Mouse (Mus musculus) CH12.LX (cell line): ENCODE results near the gene Iba57.

Experiments
- CHD1 ChIP-seq: IDR thresholded peaks from 2 replicates; pipeline ENCODE4 v1.6.1; 2012; ENCODE audit warnings: low read depth, low read length, improper control_type of control experiment, inconsistent platforms
- CHD2 ChIP-seq: IDR thresholded peaks from 2 replicates; pipeline ENCODE4 v1.6.1; 2011; ENCODE audit warnings: low read length, improper control_type of control experiment
- CTCF ChIP-seq, 2 experiments: IDR thresholded peaks in 1 of 2; conservative IDR thresholded peaks in 1 of 2; 2 replicates each; pipeline ENCODE4 v1.5.1; 2011 to 2012; ENCODE audit warnings: low read depth in 2 of 2, low read length in 2 of 2, improper control_type of control experiment in 1 of 2, inconsistent platforms in 1 of 2, mild to moderate bottlenecking in 1 of 2, moderate library complexity in 1 of 2
- ELF1 ChIP-seq: IDR thresholded peaks from 2 replicates; pipeline ENCODE4 v1.6.1; 2014; ENCODE audit warnings: low read depth, mild to moderate bottlenecking, inconsistent platforms, low read length, improper control_type of control experiment
- EP300 ChIP-seq: IDR thresholded peaks from 2 replicates; pipeline ENCODE4 v1.6.1; 2011; ENCODE audit warnings: low read length, improper control_type of control experiment
- IRF4 ChIP-seq: IDR thresholded peaks from 2 replicates; pipeline ENCODE4 v1.6.1; 2014; ENCODE audit warnings: low read depth, mild to moderate bottlenecking, inconsistent platforms, low read length, improper control_type of control experiment
- MAFK ChIP-seq: IDR thresholded peaks from 2 replicates; pipeline ENCODE4 v1.6.1; 2011; ENCODE audit warnings: low read length, improper control_type of control experiment; ENCODE audit not compliant: insufficient replicate concordance
- POLR2A ChIP-seq: IDR thresholded peaks from 2 replicates; pipeline ENCODE4 v1.6.1; 2011; ENCODE audit warnings: low read depth, mild to moderate bottlenecking, improper control_type of control experiment, low read length
- USF2 ChIP-seq: conservative IDR thresholded peaks from 2 replicates; pipeline ENCODE4 v1.6.1; 2011; ENCODE audit warnings: low read depth, low read length, improper control_type of control experiment
- ZC3H11A ChIP-seq: IDR thresholded peaks from 2 replicates; pipeline ENCODE4 v1.6.1; 2012; ENCODE audit warnings: low read depth, mild to moderate bottlenecking, inconsistent platforms, low read length, improper control_type of control experiment
- ZKSCAN1 ChIP-seq: IDR thresholded peaks from 2 replicates; pipeline ENCODE4 v1.6.1; 2012; ENCODE audit warnings: low read depth, inconsistent platforms, low read length, improper control_type of control experiment, borderline replicate concordance

GRCm38 (mm10) chr11:59142962-59143361, 20.6 kb downstream of the Iba57 start:
- no peak for TF ChIP-seq MAFK
- no peak for TF ChIP-seq CHD1
- no peak for TF ChIP-seq USF2
- TF ChIP-seq POLR2A = no peak
- TF ChIP-seq CHD2 = no peak
- TF ChIP-seq ZC3H11A = no peak
- no peak for TF ChIP-seq CTCF (conservative IDR thresholded peaks at IDR 0.05 in 1 of 2, IDR thresholded peaks at IDR 0.05 in 1 of 2; ENCODE audit: low read depth in 2 of 2, low read length in 2 of 2)
- no peak for TF ChIP-seq EP300
- no peak for TF ChIP-seq ELF1
- no peak for TF ChIP-seq IRF4
- TF ChIP-seq ZKSCAN1 = no peak
